Mouse (Mus musculus) kidney, embryonic 14.5 days (tissue): ENCODE measurements around the gene Zfp609. TPM values are rescaled to one million over a fixed set of nuclear protein-coding genes. Genes with fewer than 3 reads are reported as not detected.
A peak's percentile ranks its signal among the peaks of the same experiment; 100 is the strongest.

Source experiments
- ATAC-seq: fragments of 200-750 bp; cut with Nextera tagmentation; 2 replicates; pipeline ENCODE4 v1.8.0; 2017; ENCODE audit warnings: moderate number of reproducible peaks, mild to moderate bottlenecking, moderate TSS enrichment, moderate library complexity; ENCODE audit not compliant: low FRiP score, low TSS enrichment
- H3K27ac ChIP-seq: fragments of 300-500 bp; sonication (generic); 2 replicates; pipeline ENCODE4 v1.5.1; 2014; ENCODE audit warnings: low read depth, mild to moderate bottlenecking, low read length, moderate library complexity, mixed read lengths
- H3K27me3 ChIP-seq: fragments of 300-500 bp; sonication (generic); 2 replicates; pipeline ENCODE4 v1.6.1; 2014; ENCODE audit warnings: mild to moderate bottlenecking, low read length; ENCODE audit not compliant: control insufficient read depth, insufficient read depth
- H3K36me3 ChIP-seq: fragments of 300-500 bp; sonication (generic); 2 replicates; pipeline ENCODE4 v1.6.1; 2014; ENCODE audit warnings: low read length, mixed read lengths; ENCODE audit not compliant: control insufficient read depth, insufficient read depth
- H3K4me1 ChIP-seq: fragments of 300-500 bp; sonication (generic); 2 replicates; pipeline ENCODE4 v1.6.1; 2014; ENCODE audit warnings: low read length, mixed read lengths; ENCODE audit not compliant: control insufficient read depth, insufficient read depth
- H3K4me2 ChIP-seq: fragments of 300-500 bp; sonication (generic); replicated peaks from 2 replicates; pipeline ENCODE4 v1.6.1; 2014; ENCODE audit warnings: low read depth, mild to moderate bottlenecking, low read length
- H3K4me3 ChIP-seq: fragments of 300-500 bp; sonication (generic); 2 replicates; pipeline ENCODE4 v1.5.1; 2014; ENCODE audit warnings: mild to moderate bottlenecking, low read length
- H3K9ac ChIP-seq: fragments of 300-500 bp; sonication (generic); 2 replicates; pipeline ENCODE4 v1.6.1; 2014; ENCODE audit warnings: low read depth, mild to moderate bottlenecking, low read length, moderate library complexity
- H3K9me3 ChIP-seq: fragments of 300-500 bp; sonication (generic); 2 replicates; pipeline ENCODE4 v1.6.1; 2016; ENCODE audit warnings: low read length; ENCODE audit not compliant: control insufficient read depth
- WGBS: fragments of 180-500 bp; shearing (Covaris S2); extraction: QIAGEN DNeasy Blood & Tissue Kit; methylation state at CpG from one replicate; pipeline ENCODE4 v1.1.7; 2014; 5-methylcytosine and 5-hydroxymethylcytosine counted together
- polyA plus RNA-seq: library from polyadenylated mRNA; unstranded; fragments of >200 nt; fragmentation: Nextera tagmentation; extraction: Ambion mirVana; gene quantifications from 2 replicates; pipeline ENCODE4 v1.2.1, GENCODE M21; 2014

The Zfp609 gene
- polyA plus RNA-seq, 1 experiment from 2014 or later = 9.1 TPM

DNA sequence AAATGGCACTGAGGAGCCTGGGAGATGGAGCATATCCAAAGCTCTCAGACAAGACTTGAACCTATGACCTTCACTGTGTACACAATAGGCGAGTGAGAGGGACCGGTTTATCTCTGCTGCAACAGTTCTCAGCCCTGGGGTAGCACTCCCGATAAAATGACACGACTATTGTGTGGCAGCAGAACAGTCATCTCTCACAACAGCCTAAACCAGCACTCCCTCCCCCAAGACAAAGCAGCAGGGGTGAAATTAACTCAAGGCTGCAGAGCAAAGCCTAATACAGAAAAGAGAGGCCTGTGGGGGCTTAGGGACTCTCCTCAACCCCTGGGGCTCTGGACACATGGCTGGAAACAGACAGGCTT lies 1.2 kb downstream of the Zfp609 start:
- Histone ChIP-seq H3K27me3 (no peaks in the 10 kb centered on the region), H3K4me3 (peak overlapping the region; percentile 94), H3K4me2 (peak overlapping the region; percentile 61), H3K4me1 (peaks cover 12% of the 10 kb centered on the region), H3K9ac (peak overlapping the region; percentile 96; the same call in 1 of the 2 replicates), H3K9me3 (no peaks in the 10 kb centered on the region), H3K36me3 (no peaks in the 10 kb centered on the region), H3K27ac (peak overlapping the region; percentile 99)
- WGBS = 1% methylated on average over 4 of the region's 4 CpGs
- ATAC-seq = no peak

DNA sequence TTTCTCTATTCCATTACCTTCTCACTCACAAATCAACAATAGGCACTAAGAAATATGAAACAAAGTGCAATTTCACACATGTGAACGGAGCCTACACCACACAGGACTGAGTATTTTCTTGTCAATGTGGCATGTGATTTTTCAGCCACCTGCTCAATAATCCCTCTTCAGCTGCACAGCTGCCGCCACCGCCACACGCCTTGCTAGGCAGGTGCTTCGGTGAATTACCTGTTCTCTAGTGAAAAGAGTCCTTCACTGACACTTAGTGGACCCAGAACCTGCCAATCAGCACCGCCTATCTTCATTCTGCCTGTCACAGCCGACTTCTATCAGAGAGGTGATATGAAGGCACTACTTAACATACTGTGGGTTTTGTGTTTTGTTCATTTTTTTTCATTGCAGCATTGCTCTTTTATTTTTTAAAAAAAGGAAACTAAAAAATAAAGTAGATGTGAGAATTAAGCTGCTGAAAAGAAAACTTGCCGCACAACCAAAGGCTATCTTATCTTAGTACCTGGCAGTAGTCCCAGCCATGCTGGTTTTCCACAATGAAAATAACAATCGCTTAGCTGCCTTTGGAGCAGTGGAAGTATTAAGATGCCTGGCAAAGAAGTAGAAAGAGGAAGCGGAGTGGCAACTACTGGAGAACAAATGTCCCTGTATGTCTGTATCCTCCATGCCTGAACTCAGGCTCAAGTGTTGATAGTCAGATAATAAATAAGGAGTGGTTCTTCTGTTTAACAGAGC lies 3.5 kb downstream of the Zfp609 start:
- no peak overlapping the region for H3K27ac ChIP-seq
- 83% methylated on average over 10 of the region's 10 CpGs for WGBS

DNA sequence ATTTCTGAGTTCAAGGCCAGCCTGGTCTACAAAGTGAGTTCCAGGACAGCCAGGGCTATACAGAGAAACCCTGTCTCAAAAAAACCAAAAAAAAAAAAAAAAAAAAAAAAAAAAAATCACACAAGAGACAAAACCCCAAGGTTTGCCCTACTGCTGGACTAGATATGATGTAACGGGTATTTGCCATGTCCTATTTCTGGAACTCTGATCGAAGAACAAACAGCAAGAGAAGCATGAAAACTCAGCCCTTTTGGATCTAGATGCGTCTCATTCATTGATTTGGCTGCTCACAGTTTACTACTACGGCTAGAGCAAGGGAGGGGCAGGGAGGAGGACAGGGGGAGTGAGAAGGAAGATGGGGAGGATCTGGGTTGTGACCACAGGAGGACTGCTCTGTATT lies 5.4 kb downstream of the Zfp609 start:
- H3K27ac ChIP-seq = no peak overlapping the region

More for the DNA sequence above, 3.5 kb downstream of the Zfp609 start:
- no peak overlapping the region for H3K4me3 ChIP-seq
- ATAC-seq = no peak
- H3K9ac ChIP-seq = no peak overlapping the region
- H3K36me3 ChIP-seq = no peaks in the 10 kb centered on the region
- H3K4me2 ChIP-seq = no peak overlapping the region
- H3K27me3 ChIP-seq = no peaks in the 10 kb centered on the region
- no peaks in the 10 kb centered on the region for H3K9me3 ChIP-seq
- H3K4me1 ChIP-seq = peaks cover 12% of the 10 kb centered on the region

DNA sequence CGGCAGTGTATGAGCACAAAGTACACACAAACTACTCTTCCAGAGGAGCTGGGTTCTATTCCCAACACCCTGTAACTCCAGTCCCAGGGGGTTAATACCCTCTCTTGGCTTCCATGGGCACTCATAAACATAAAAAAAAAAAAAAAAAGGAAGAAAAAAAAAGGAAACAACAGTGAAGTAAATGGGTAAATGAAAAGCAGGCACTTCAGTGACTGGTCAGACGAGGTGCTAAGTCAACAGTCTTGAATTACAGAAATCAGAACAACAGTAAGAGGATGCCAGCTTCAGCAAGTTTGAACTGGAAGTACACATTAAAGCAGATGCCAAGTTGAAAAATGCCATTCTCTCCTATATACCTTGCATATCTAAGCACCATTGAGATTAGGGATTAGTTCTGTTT lies 7.1 kb downstream of the Zfp609 start:
- ATAC-seq = no peak
- Histone ChIP-seq H3K27me3 (no peaks in the 10 kb centered on the region), H3K4me1 (0 out of 2 replicates have a peak, but pooled peaks cover 4% of the 10 kb centered on the region), H3K27ac (no peak overlapping the region), H3K4me3 (no peak overlapping the region), H3K9me3 (peaks cover 5% of the 10 kb centered on the region; the same call in 1 of the 2 replicates), H3K9ac (no peak overlapping the region), H3K4me2 (no peak overlapping the region), H3K36me3 (no peaks in the 10 kb centered on the region; the same call in 1 of the 2 replicates)
- 79% methylated on average over 2 of the region's 2 CpGs for WGBS

More for the DNA sequence above, 5.4 kb downstream of the Zfp609 start:
- 76% methylated on average over 4 of the region's 4 CpGs for WGBS
- H3K4me2 ChIP-seq = no peak overlapping the region
- no peaks in the 10 kb centered on the region for H3K27me3 ChIP-seq
- no peak overlapping the region for H3K9ac ChIP-seq
- no peaks in the 10 kb centered on the region for H3K9me3 ChIP-seq
- H3K4me1 ChIP-seq = peaks cover 12% of the 10 kb centered on the region
- H3K4me3 ChIP-seq = no peak overlapping the region
- no peaks in the 10 kb centered on the region for H3K36me3 ChIP-seq
- ATAC-seq = no peak

DNA sequence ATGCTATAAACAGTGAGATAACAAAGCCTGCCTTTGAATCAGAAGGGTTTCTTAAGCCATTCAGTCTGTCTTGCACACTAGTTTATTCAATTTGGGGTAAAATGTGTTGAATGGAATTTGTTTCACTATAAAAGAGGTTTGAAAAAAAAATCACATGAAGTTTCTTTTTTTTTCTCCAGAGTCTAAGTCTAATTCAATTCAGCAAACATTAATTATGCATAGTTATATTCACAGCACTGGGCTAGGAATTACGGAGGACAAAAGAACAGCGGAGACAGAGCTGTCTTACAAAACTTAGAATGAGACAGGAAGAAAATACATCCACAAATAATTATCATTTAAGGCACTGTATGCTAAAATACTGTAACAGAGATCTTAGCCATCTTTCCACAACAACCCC lies 9.0 kb downstream of the Zfp609 start:
- Histone ChIP-seq H3K27ac (no peak overlapping the region), H3K9ac (no peak overlapping the region), H3K36me3 (peaks cover 3% of the 10 kb centered on the region; the same call in 1 of the 2 replicates), H3K4me3 (no peak overlapping the region), H3K27me3 (no peaks in the 10 kb centered on the region), H3K4me1 (no peaks in the 10 kb centered on the region), H3K4me2 (no peak overlapping the region), H3K9me3 (peaks cover 5% of the 10 kb centered on the region; the same call in 1 of the 2 replicates)
- WGBS = 96% methylated on average over 2 of the region's 2 CpGs
- ATAC-seq = no peak

DNA sequence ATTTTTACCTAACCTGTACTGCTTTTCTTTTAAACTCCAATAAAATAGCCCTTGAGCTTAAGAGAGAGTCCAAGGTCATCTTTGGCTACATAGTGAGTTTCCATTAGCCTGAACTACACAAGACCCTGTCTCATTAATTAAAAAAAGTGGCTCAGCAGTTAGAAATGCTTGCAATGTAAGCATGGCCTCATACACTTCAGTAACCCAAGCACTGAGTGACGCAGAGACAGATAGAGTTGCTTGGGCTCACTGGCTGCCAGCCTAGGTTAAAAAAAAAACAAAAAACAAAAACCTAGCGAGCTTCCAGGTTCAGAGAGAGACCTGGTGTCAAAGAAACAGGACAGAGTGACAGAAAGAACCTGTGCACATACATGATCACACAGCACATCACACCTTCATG lies 14.5 kb downstream of the Zfp609 start:
- Histone ChIP-seq H3K4me1 (peaks cover 6% of the 10 kb centered on the region; the same call in 1 of the 2 replicates), H3K4me3 (no peak overlapping the region), H3K4me2 (no peak overlapping the region), H3K27me3 (no peaks in the 10 kb centered on the region), H3K36me3 (peaks cover 3% of the 10 kb centered on the region; the same call in 1 of the 2 replicates), H3K9me3 (peaks cover 5% of the 10 kb centered on the region; the same call in 1 of the 2 replicates), H3K27ac (no peak overlapping the region), H3K9ac (no peak overlapping the region)
- WGBS = 33% methylated on average over 2 of the region's 2 CpGs
- ATAC-seq = no peak

DNA sequence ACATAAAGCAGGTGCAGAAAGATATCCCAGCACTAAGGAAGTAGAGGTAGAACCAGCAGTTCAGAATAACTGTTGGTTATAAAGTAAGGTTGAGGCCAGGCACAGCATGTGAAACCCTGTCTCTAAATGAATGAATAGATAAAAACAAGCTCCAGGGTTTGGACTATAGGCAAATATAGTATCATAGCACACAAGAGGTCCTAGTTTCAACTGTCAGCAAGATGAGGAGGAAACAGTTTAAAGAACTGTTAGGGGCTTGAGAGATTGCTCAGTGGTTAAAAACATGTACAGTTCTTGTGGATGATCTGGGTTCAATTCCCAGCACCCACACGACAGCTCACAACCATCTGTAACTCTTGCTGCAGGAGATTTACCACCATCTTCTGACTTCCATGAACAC lies 15.6 kb downstream of the Zfp609 start:
- peaks cover 6% of the 10 kb centered on the region; the same call in 1 of the 2 replicates for H3K4me1 ChIP-seq
- H3K9ac ChIP-seq = no peak overlapping the region
- no peak overlapping the region for H3K4me3 ChIP-seq
- WGBS = 75% methylated on average over 1 of the region's 1 CpGs
- no peak for ATAC-seq
- H3K27me3 ChIP-seq = no peaks in the 10 kb centered on the region
- H3K36me3 ChIP-seq = peaks cover 3% of the 10 kb centered on the region; the same call in 1 of the 2 replicates
- H3K9me3 ChIP-seq = peaks cover 5% of the 10 kb centered on the region; the same call in 1 of the 2 replicates
- no peak overlapping the region for H3K27ac ChIP-seq
- H3K4me2 ChIP-seq = no peak overlapping the region

DNA sequence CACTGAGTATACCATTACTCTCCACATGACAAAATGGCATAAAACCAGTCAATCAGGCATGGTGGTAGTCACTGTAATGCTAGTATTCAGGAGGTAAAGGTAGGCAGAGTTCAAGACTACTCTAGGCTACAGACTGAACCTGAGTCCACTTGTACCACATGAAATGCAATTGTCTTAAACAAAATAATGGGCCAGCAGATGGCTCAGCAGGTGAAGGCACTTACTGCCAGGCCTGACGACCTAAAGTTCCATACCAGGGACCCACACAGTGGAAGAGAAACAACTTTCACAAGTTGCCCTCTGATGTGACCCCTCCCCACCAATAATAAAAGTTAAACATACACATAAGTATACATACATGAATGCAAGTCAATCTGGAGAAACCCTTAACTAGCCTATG lies 19.5 kb downstream of the Zfp609 start:
- Histone ChIP-seq H3K27me3 (no peaks in the 10 kb centered on the region), H3K9ac (no peak overlapping the region), H3K9me3 (no peaks in the 10 kb centered on the region), H3K4me1 (peaks cover 2% of the 10 kb centered on the region; the same call in 1 of the 2 replicates), H3K4me3 (no peak overlapping the region), H3K36me3 (no peaks in the 10 kb centered on the region), H3K27ac (no peak overlapping the region), H3K4me2 (no peak overlapping the region)
- WGBS = 60% methylated on average over 1 of the region's 1 CpGs
- ATAC-seq = no peak

DNA sequence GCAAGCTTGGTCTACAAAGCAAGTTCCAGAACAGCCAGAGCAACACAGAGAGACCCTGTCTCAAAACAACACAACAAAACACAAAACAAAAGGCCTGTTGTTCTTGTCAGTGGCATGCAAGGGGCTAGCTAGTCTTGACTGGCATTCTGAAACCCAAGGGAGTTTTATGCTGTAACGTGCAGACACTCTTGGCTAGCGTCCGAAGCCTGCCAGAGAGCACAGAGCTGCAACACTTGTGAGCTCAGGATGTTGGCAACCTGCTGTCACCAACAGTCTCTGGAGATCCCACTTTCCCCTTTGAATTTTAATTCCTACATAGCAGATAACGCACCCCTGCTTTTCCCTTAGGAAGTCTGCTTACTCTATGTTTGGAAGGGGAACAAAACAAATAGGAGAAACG lies 20.1 kb downstream of the Zfp609 start:
- Histone ChIP-seq H3K4me3 (no peak overlapping the region), H3K9ac (no peak overlapping the region), H3K27me3 (no peaks in the 10 kb centered on the region), H3K36me3 (no peaks in the 10 kb centered on the region), H3K27ac (no peak overlapping the region), H3K9me3 (no peaks in the 10 kb centered on the region), H3K4me1 (no peaks in the 10 kb centered on the region), H3K4me2 (no peak overlapping the region)
- no peak for ATAC-seq
- WGBS = 79% methylated on average over 5 of the region's 5 CpGs
